Mouse (Mus musculus) c-Kit-positive CD71-positive TER-119-positive erythroid progenitor cells, embryonic 14.5 days (primary cell): ENCODE measurements at regions not wholly inside any gene's neighbourhood (a gene's known extent, or its start where the extent isn't known, plus 50 kb on each side); places are given as distances from the start of the nearest gene placed in this dataset.

Source experiments
- DNase-seq: peaks from one replicate; pipeline ENCODE4 v3.0.0-alpha.2; 2013; ENCODE audit warnings: low spot score

GRCm38 (mm10) chr8:103880431-103881145 lies 220.8 kb upstream of the Cdh5 start:
- DNase-seq, result no peak

- DNase-seq, result no peak
These were observed 220.3 kb upstream of the Cdh5 start for GRCm38 (mm10) chr8:103881146-103881486.

- no peak for DNase-seq
These were observed 216.3 kb upstream of the Cdh5 start for GRCm38 (mm10) chr8:103884873-103885780.

- DNase-seq, result no peak
These were observed 206.8 kb upstream of the Cdh5 start for GRCm38 (mm10) chr8:103894589-103894988.

- no peak for DNase-seq
These were observed 206.3 kb upstream of the Cdh5 start for GRCm38 (mm10) chr8:103895132-103895531.

GRCm38 (mm10) chr8:103897463-103897862 lies 204.0 kb upstream of the Cdh5 start:
- DNase-seq, result no peak

GRCm38 (mm10) chr8:103902516-103902915 lies 198.9 kb upstream of the Cdh5 start:
- no peak for DNase-seq

GRCm38 (mm10) chr8:103903635-103904034 lies 197.8 kb upstream of the Cdh5 start:
- DNase-seq, result no peak

- no peak for DNase-seq
These were observed 193.8 kb upstream of the Cdh5 start for GRCm38 (mm10) chr8:103907662-103908061.

GRCm38 (mm10) chr8:103911287-103912015 lies 190.0 kb upstream of the Cdh5 start:
- DNase-seq, result no peak

- no peak for DNase-seq
These were observed 188.2 kb upstream of the Cdh5 start for GRCm38 (mm10) chr8:103912983-103913926.

GRCm38 (mm10) chr8:103913927-103914640 lies 187.3 kb upstream of the Cdh5 start:
- no peak for DNase-seq

GRCm38 (mm10) chr8:103919324-103919723 lies 182.1 kb upstream of the Cdh5 start:
- DNase-seq, result no peak

GRCm38 (mm10) chr8:103921621-103922020 lies 179.8 kb upstream of the Cdh5 start:
- DNase-seq, result no peak

GRCm38 (mm10) chr8:103922746-103923145 lies 178.7 kb upstream of the Cdh5 start:
- no peak for DNase-seq

GRCm38 (mm10) chr8:103932681-103933080 lies 168.7 kb upstream of the Cdh5 start:
- no peak for DNase-seq

GRCm38 (mm10) chr8:103936491-103936890 lies 164.9 kb upstream of the Cdh5 start:
- no peak for DNase-seq

GRCm38 (mm10) chr8:103938283-103939230 lies 162.9 kb upstream of the Cdh5 start:
- DNase-seq, result no peak

GRCm38 (mm10) chr8:103940958-103941532 lies 160.4 kb upstream of the Cdh5 start:
- DNase-seq, result no peak
